Mouse (Mus musculus) spleen, adult 18-20 months (tissue): ENCODE results near the gene Cdkl4.
"Not testable (repeated sequence)": the region's sequence is repeated elsewhere in the genome, so short reads cannot be mapped to it uniquely, and the experiment has no call there.

ENCODE experiments used
- DNase-seq, 2 experiments: peaks; one replicate each; pipeline ENCODE4 v3.0.0; 2022; ENCODE audit warnings: mixed read lengths in 2 of 2

Cdkl4 gene

DNA sequence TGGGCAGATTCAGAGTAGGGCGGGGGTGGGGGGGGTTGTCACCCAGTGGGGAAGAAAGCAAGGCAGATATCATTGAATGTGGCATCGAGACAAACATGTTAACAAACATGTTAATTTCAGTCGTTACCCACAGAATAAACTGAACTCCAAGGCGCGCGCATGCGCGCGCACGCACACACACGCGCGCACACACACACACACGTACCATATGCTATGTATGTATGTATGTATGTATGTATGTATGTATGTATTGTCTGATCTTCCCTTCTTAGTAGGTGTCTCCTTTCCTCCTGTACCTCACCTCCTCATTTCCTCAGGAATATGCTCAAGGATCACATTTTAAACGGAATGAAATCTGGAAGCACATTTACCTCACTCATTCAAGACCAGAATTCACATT, at the start of gene Cdkl4:
TSS of gene Cdkl4 (minus strand) at position 175 of the 400 bp plus-strand sequence.
- no peak for DNase-seq

DNA sequence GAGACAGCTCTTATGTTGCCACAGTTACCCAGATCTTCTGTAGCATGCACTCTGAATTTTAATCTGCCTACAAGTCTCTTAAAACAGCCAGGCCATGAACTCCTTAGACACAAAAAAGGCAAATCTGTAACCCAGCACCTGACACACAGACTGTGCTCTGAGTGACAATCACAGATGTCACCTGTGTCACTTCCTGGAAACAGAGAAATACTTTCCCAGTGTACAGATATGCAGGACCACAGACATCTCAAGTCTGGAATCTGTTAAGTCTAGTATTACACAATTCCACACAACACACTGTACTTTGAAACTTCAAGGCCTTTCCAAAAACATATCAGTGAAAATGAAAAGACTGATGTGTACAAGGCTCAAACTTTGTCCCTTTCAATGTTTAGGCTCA, 47.4 kb upstream of the Cdkl4 start:
- DNase-seq = no peak

DNA sequence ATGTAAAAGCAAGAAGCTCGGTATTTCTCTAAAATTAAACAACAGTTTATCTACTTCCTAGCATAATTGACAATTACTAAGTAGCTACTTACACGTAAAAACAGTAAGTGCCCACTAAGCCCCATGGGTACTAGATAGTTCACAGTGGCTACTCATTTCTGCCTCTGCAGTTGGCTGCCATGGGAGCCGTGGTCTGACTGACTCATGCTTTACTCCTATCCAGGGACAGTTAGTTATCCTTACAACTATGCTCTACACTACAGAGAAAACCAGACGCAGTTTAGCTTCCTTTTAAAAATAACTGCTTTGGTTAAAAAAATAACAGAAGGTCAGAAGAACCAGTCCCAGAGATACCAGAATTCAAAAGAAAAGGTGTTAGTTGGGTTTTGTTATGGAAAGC, 44.1 kb upstream of the Cdkl4 start:
- DNase-seq = no peak

DNA sequence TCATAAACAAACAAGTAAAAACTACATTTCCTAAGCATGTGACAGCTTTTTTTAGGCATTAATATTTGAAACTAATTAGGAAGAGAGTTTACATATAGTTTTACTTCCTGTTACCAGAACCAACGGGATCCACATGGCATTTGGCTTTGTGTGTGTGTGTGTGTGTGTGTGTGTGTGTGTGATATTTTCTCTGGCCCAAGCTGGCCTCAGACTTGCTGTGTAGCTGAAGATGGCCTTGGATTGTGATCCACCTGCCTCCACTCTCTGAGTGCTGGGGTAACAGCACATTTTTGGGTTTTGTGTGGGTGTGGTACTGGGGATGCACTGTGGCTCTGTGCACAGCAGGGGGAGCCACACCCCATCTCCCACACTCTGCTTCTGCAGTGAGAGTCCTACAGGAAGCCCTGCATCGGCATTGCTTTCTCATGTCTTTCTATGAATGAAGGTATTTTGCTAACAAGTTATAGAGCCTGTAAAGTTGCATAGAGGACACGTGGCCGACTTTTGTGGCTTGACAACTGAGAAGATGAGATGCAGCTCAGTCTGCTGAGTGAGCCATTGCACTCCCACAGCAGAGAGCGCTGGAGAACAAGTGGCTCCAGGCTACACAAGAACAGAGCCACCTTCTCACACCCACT, 43.3 kb upstream of the Cdkl4 start:
- DNase-seq = peak; percentile 16 to 61

DNA sequence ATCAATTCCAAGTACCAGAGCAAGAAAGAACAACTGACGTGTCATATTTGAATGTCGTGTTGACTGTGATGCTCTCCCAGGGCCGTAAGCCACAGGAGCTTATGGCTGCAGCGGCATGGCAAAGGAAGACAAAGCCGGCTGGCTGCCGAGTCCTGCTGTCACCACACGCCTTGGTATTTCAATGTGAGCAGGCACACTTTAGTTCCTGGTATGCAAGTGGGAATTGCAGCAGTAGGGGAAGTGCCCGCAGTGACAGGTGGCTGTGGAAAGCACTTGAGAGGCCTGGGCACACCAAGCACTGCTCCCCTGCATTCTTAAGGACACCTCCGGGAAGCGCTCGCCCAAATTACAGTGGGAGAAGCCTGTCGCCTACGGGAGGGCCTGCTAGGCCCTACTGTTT, 41.9 kb upstream of the Cdkl4 start:
- DNase-seq = no peak

DNA sequence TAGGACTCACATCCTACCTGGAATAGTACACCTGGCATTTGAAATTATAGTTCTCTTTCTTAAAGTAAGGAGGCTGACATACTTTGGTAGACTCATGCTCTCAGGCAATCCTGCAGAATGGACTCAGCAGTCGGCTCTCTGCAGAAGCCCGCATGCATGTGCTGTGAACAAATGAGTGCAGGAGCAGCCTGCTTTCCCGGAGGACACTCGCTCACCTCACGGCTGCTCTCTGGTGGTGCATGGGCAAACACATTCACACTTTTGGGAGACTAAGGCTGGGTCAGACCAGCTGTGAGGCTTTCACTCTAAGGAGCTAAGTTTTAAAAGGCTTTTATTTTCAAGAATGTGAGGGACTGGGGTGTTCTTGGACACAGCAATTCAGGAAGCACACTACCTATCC, 41.3 kb upstream of the Cdkl4 start:
- no peak for DNase-seq

DNA sequence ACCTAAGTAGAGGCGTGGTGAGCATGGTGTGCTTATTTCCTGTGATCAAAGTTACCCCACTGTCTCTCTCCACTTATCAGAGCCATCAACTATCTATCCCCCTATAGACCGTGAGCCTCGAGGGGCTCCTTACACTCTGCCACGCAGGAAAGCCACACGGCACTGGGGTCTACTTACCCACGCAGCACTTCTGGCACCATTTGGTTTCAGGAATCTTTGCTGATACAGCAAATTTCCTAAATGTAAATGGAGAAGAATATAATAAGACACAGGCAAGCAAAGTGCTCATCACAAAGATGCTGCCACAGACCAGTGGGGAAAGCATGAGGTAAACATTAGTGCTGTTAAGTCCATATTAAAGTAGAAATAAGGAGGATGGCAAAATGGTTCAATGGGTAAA, 26.2 kb upstream of the Cdkl4 start:
- DNase-seq = no peak

DNA sequence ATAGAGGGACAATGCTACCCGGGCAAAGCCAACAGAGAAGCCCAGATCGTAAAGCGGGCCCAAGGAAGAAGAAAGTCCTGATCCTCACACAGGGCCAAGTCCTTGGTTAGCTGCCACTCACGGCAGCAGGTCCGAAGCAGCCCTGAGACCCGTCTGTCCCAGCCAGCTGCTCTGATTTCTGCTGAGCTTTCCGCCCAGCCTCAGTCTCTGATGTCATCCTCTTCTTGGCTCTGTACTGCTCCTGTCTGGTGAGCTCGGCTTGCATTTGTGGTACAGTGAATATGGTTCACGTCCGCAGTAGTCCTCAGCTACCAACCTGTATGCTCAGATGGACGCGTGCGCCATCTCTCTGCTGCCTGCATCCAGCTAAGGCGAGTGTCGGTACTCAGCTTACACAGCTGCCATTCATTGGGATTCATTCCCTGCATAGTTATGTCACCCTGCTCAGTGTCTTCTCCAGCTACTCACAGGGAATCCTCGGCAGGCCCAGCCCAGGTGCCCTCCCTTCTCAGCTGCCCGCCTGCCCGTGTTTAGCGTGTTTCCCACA, 25.5 kb upstream of the Cdkl4 start:
- DNase-seq = no peak

DNA sequence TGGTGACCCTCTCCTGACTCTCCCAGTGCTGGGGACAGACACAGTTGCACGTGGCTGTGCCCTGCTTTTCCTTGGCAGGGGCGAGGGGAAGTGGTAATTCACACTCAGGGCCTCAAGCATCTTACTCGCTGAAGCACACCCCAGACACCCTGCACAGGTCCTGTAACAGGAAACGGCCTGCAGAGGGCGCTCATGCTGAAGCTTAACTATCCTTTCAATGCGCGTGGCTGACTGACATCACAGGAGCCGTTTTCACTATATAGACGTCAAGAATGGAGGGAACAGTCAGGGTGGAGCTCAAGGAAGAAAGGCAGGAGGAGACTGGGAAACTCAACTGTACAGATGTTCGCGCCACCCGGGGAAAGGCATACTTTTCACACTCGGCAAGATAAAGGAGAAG, 23.8 kb upstream of the Cdkl4 start:
- peak in 1 of 2 experiments; percentile 10 for DNase-seq

DNA sequence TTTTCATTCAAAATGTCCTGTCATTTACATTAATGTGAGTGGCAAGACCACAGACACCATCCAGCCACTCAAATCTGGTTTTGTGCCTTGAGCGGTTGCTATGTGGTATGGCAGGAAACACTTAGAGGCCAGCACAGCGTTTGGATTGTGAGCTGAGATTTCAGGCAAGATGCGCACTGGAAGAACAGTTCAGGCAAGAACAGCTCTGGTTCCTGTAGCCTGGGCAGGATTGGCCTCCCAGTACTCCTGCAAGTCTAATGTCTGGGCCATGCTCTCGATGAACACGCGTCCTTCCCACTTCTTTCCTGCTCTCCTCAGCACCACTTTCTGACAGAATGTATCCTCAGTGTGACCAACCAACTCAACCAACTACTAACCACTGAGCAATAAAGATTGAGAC, 5.4 kb upstream of the Cdkl4 start:
- DNase-seq = no peak

DNA sequence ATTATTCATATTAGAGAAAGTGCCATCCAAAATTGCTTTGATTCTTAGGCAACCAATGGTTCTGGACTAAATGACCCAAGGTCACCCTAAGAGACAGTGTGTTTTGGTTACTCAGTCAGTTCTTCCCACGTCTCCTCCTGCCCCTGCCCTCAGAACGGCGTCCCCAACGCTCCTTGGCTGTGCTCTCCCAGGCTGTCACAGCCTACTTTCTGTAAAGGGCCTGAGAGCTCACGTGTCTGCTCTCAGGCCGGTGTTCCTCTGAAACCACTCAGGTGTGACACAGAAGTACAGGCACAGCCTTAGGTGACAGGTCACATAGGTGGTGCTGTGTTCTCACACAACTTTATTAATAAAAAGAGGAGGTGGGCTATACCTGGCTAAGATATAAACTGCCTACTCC, 2.3 kb upstream of the Cdkl4 start:
- DNase-seq = no peak

DNA sequence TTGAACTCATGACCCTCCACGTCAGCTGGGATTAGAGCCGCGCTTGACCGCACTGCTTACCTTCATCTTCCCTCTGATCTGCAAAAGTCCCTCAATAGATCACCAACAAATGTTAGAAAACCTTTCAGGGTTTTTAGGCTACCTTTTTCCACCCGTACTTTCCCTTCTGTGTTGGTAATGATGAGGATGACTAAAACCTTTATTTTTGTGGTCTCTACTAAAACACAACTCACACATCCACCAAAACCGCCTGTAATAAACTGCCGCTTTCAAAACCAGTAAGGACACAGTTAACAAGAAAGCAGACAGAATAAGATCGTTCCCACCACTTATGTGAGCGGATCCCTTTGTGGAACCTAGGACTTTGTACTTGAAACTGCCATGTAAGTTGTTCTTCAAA, 1.5 kb upstream of the Cdkl4 start:
- DNase-seq = no peak

DNA sequence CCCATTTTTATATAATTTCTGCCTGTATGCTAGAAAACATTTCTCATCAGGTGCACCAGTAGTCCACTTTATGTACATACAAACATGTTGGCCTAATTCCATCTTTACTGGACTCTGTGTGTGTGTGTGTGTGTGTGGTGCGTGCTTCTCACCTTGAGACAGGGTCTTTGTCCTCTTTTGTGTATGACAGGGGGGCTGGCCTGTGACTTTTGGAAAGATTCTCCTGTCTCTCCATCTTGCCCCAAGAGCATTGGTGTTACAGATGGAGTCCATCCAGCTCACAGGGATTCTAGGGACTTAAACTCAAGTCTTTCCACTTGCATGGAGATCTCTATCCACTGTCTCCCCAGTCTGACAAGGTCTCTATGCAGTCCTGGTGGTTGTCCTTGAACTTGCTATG, 428 bp upstream of the Cdkl4 start:
- DNase-seq = no peak

DNA sequence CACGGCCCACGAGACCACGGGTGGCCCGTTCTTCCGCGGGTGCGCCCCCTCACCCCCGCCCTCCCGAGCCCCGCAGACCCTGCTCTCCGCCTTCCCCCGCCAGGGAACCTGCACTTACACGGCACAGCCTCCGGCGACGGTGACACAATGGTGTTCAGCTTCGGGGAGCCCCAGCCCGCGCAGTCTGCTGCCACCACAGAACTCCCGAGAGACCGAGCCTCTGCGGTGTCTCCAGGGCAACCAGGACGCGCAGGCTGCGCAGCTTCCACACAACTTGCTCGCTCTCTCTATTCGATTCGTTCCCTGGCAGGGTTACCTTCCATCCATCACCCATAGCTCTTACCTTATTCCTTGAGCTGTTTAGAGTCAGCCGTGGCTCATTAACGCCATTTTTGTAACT, 399 bp downstream of the Cdkl4 start:
- peak; percentile 67 to 73 for DNase-seq

DNA sequence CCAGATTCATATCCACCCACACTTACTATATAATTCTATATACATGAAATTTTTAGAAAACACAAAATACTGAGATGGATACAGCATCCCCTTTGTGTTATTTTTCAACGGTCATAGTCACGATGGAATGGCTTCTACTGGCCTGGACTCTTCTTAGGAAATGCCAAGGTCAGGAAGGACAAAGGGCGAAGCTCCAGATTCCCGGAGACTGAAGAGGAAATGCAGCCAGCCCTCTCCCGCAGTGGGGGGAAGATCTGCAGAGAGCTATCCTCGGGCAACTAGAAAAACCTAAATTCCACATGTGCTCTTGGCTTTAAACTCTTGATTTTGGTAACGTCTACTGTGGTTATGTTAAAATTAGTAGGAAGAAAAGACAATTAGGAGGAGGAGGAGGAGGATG, 2.6 kb downstream of the Cdkl4 start:
- DNase-seq = no peak

DNA sequence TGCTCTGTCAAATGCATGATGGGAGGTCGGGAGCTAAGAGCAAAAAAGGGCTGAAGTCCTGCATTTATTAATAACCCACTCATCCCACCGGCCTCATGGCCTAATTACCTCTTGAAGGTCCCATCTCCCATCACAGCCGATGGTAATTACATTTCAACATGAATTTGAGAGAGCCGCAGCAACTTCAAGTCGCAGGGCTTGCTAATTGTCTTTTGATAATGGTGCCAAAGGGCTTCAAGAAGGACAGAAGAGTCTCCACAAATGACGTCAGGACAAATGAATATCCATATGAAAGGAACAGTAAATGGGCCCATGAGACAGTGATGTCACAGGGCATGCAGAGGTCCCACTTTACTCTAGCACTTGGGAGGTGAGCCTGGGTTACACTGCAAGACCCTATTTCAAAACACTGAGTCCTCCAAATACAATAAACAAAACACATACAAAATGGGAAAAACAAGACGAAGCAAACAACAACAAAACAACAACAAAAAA, 3.1 kb downstream of the Cdkl4 start:
- no peak for DNase-seq

DNA sequence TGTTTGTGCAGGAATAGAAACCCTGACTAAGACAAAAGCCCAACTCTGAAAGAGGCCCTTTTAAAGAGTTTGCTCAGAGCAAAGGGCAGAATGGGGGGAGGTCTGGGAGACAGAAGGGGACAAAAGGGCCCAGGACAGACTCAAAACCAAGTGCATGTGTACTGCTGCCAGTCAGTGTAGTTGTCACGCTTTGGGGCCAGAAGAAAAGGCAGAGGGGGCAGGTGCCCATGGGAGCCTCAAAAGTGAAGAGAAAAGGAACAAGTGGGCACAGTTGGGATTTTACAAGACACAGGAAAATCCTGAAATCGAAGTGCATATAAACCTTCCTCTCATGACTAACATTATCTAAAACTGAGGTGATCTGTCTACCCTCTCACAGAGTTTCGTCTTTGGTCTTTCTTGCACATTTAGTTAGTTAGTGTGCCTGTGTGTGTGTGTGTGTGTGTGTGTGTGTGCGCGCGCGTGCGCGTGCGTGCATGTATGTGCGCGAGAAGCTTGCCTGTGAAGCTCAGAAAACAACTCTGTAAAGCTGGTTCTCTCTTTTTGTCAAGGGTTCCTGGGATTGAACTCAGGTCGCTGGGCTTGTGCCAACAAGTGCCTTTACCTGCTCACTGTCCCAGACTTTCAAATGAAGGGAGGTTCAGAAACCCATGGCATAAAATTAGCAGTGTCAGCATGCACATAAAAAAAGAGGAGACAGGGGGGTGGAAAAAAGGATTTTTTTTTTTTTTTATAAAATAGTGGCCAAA, 5.3 kb downstream of the Cdkl4 start:
- no peak for DNase-seq

DNA sequence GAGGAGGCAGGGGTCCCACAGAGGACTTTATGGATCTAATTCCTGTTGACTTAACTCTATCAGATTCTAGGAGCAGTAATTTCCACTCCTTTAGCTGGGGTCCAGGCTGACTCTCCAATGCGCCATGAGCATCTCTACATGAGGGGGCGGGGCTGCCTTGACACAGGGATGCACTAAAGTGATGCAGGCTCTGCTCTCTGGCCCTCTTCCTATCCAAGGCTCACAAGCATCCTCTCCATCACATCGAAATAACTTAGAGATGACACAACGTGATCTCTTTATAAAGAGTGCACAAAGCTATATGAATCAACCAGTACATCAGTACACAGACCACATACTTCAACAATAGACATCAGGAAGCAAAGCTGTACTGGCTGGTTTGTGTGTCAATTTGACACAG, 6.2 kb downstream of the Cdkl4 start:
- no peak for DNase-seq

DNA sequence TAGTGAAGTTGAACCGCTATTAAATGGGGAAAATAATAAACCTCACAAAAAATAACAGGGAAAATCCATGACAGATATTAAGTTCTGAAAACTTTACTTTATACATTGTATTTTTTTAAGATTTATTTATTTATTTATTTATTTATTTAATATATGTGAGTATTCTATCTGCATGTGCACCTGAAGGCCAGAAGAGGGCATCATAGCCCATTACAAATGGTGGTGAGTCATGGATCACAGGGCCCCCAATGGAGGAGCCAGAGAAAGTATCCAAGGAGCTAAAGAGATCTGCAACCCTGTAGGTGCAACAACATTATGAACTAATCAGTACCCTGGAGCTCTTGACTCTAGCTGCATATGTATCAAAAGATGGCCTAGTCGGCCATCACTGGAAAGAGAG, 7.9 kb downstream of the Cdkl4 start:
- DNase-seq = not testable (repeated sequence)

DNA sequence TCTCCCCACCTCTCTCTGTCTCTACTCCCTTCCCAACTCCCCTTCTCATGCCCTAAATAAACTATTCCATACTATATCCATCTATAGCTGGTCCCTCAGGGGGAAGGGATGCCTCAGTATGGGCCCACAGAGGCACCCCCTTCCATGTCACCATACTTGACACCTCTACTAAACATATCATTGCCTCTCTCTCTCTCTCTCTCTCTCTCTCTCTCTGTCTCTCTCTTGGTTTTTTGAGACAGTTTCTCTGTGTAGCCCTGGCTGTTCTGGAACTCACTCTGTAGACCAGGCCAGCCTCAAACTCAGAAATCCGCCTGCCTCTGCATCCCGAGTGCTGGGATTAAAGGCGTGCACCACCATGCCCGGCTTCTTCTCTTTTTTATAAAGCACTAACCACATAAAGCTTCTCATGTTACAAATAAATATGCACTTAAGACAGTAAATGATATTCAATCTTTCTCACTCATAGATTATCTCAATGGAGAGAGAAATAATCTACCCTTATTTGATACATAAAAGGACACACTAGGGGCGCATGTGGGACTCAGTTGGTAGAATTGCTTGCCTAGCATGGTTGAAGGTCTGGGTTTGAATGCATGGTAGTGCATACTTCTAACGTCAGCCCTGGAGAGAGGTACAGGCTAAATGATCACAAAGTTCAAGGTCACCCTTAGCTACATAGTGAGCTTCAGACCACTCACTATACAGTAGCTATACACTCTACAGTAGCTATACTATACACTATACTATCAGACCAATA, 8.6 kb downstream of the Cdkl4 start:
- no peak for DNase-seq

DNA sequence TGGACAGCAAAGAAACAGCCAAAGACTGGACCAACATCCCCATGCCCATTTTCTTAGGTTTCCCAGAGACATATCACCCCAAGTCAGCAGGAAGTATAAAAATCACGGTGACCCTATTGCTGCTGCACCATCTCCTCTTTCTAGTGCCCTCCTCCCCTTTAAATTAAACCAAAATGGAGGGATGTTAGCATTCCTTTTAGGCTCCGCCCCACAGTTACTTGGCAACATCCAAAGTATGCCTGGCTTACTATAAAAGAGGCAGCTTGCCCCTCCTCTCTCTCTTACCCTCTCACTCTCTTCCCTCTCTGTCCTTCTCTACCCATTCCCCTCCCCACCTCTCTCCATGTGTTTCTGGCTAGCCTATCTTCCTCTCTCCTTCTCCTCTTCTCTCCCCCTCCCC, 9.2 kb downstream of the Cdkl4 start:
- no peak for DNase-seq

DNA sequence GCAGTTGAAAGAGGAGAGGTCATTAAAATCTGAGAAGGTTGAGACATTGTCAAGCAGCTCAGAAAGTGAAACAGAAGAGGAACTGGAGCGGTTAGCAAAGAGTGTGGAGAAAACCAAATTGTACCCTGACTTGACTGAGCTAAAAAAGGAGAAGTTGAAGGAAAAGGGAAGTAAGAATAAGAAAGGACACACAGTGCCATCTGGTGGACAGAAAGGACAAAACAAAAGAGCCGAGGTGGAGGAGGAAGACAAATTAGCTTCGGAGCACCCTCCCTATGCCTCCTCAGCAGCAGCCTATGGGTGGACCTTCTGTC, 13.0 kb downstream of the Cdkl4 start:
- DNase-seq = peak in 1 of 2 experiments; percentile 44

DNA sequence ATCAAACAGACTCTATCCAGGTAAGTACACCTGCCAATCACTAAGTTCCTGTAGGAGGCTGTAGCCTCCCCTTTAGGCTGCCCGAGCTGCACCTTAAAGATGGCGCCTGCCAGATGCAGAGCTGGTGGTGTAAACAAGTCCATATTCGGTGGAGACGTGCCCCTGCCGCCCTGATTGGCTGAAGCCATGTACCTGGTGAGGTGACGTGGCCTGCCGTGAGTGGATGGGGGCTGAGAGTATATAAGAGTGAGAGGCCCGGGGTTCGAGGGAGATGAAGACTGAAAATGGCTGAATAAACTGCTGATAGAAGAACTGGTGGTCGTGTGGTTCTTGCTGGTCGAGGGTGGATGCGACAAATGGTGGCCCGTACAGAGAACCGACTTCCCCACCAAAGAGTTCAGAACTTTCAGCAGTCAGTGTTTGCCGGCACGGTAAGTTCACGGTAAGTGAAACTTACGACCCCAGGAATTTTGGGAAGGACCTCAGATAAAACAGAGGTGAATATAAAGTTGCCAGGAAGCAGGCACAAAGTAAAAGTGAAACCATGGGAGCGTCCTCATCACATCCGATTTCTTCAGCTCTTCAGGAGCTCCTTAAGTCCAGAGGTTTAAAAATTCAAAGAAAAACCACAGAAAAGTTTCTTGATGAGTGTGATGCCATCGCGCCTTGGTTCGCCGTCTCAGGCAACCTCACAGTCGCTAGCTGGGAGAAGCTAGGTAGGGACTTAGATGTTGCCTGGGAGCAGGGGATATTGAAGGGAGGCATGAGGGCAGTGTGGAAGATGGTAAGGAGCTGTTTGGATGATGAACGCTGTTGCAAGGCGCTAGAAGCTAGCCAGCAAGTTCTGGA, 13.6 kb downstream of the Cdkl4 start:
- peak; percentile 43 to 64 for DNase-seq
